In genomic region chr5:25760410-25760832, GRCm38 (mm10) we compare ENCODE assay signal across 8 mouse cellular contexts. TPM values are rescaled to one million over a fixed set of nuclear protein-coding genes. Genes with fewer than 3 reads are reported as not detected.
A peak's percentile ranks its signal among the peaks of the same experiment; 100 is the strongest.
DNase-seq lines count a peak whose midpoint lies in the region; ATAC-seq and TF ChIP-seq lines count a peak whose summit lies in the region.

No protein-coding gene starts in this region.

- no peaks in the 10 kb centered on the region for H3K36me3 ChIP-seq in hindbrain, embryonic 14.5 days (replicated peaks; ENCODE audit: control insufficient read depth, insufficient read depth)
- no peaks in the 10 kb centered on the region for H3K36me3 ChIP-seq in liver, postnatal 0 days (replicated peaks; ENCODE audit: insufficient read depth, low read length)

- peak overlapping the region; percentile 76 for H3K4me2 ChIP-seq in hindbrain, embryonic 14.5 days (replicated peaks)
- H3K4me2 ChIP-seq in liver, postnatal 0 days (ENCODE audit: low read depth, low read length) = peak overlapping the region; percentile 93

- 3% methylated on average over 10 of the region's 10 CpGs for WGBS in hindbrain, embryonic 14.5 days
- WGBS in liver, postnatal 0 days (ENCODE audit: insufficient replicate concordance) = 5% methylated on average over 10 of the region's 10 CpGs

- H3K9me3 ChIP-seq in hindbrain, embryonic 14.5 days (ENCODE audit: control insufficient read depth, low read length) = no peaks in the 10 kb centered on the region
- H3K9me3 ChIP-seq in liver, postnatal 0 days (ENCODE audit: low read length) = no peaks in the 10 kb centered on the region

- peak; percentile 3; the same call in 1 of the 2 replicates for ATAC-seq in hindbrain, embryonic 14.5 days (ENCODE audit: low FRiP score)
- peak; percentile 21; the same call in 1 of the 2 replicates for ATAC-seq in liver, postnatal 0 days

- H3K4me3 ChIP-seq in hindbrain, embryonic 14.5 days (replicated peaks; ENCODE audit: low read length) = peak overlapping the region; percentile 82
- H3K4me3 ChIP-seq in liver, postnatal 0 days (ENCODE audit: low read depth, low read length) = peak overlapping the region; percentile 64

- no peaks in the 10 kb centered on the region for H3K27me3 ChIP-seq in hindbrain, embryonic 14.5 days (ENCODE audit: control insufficient read depth, insufficient read depth, low read length)
- H3K27me3 ChIP-seq in liver, postnatal 0 days (ENCODE audit: insufficient read depth, low read length) = peaks cover 7% of the 10 kb centered on the region

- no peak overlapping the region for H3K27ac ChIP-seq in hindbrain, embryonic 14.5 days
- H3K27ac ChIP-seq in liver, postnatal 0 days (ENCODE audit: low read depth) = no peak overlapping the region

- peak; percentile 14 for DNase-seq in embryo, embryonic 11 days
- no peak for DNase-seq in embryo, embryonic 9.5 days (ENCODE audit: extremely low spot score)
- DNase-seq in A20 (ENCODE audit: low read depth, low spot score) = peak; percentile 68
- DNase-seq in cerebellum, postnatal 10 days = peak; percentile 53 to 59
- no peak for DNase-seq in hindbrain, embryonic 14.5 days (ENCODE audit: low spot score)
- peak; percentile 16 for DNase-seq in liver, postnatal 0 days
- peak; percentile 61 to 70 for DNase-seq in right cerebral cortex, postnatal 10 days (ENCODE audit: low spot score in 2 of 2)
- DNase-seq in adrenal gland, postnatal 25 days = no peak

- no peak for TF ChIP-seq EP300 in liver, postnatal 0 days (IDR thresholded peaks at IDR 0.05; ENCODE audit: low read depth)

- H3K4me1 ChIP-seq in hindbrain, embryonic 14.5 days (replicated peaks; ENCODE audit: control insufficient read depth, insufficient read depth, low read length) = peaks cover 14% of the 10 kb centered on the region; the same call in 1 of the 2 replicates
- peaks cover 12% of the 10 kb centered on the region for H3K4me1 ChIP-seq in liver, postnatal 0 days (ENCODE audit: insufficient read depth)

- peak overlapping the region; percentile 68 for H3K9ac ChIP-seq in hindbrain, embryonic 14.5 days
- no peak overlapping the region for H3K9ac ChIP-seq in liver, postnatal 0 days (replicated peaks)

- no peak for TF ChIP-seq CTCF in liver, postnatal 0 days (IDR thresholded peaks at IDR 0.05; ENCODE audit: low read depth)

RNA-seq across cellular contexts. Expression of gene Actr3b, which starts 0.6 kb away (rescaled TPM):
- 37.8 and 39.5 TPM in 2 replicates for polyA plus RNA-seq in hindbrain, embryonic 14.5 days (2014; fragmentation: Nextera tagmentation; extraction: Ambion mirVana)
- 0.68 and 0.71 TPM in 2 replicates for polyA plus RNA-seq in liver, postnatal 0 days (2015; fragmentation: Nextera tagmentation; extraction: Ambion mirVana)
- 6.1 and 9.6 TPM in 2 replicates for total RNA-seq in adrenal gland, postnatal 25 days (2021)

RNA-seq across cellular contexts. Expression of gene Xrcc2, which starts 54.8 kb away (rescaled TPM):
- polyA plus RNA-seq in hindbrain, embryonic 14.5 days (2014; fragmentation: Nextera tagmentation; extraction: Ambion mirVana) = 3.7 and 5.2 TPM in 2 replicates
- 1.4 and 1.9 TPM in 2 replicates for polyA plus RNA-seq in liver, postnatal 0 days (2015; fragmentation: Nextera tagmentation; extraction: Ambion mirVana)
- total RNA-seq in adrenal gland, postnatal 25 days (2021) = 6.1 and 6.8 TPM in 2 replicates

Comparison
In these comparisons a context has a peak if more than half of its experiments do, and no peak if none do; other contexts are left out.
1. DNase-seq: peak in embryo, embryonic 11 days (single experiment), A20 (single experiment), cerebellum, postnatal 10 days (2 of 2), liver, postnatal 0 days (single experiment) and right cerebral cortex, postnatal 10 days (2 of 2); none in embryo, embryonic 9.5 days (single experiment), hindbrain, embryonic 14.5 days (single experiment) and adrenal gland, postnatal 25 days (single experiment).
2. RNA of gene Actr3b, which starts 0.6 kb away (polyA plus RNA-seq): 37.8 to 39.5 TPM in hindbrain, embryonic 14.5 days; 0.68 to 0.71 TPM in liver, postnatal 0 days; every median in the first group is over 10 times any median in the second.